Mouse (Mus musculus) kidney, postnatal 0 days (tissue): Measurements from ENCODE around the gene Ankrd23. TPM values are rescaled to one million over a fixed set of nuclear protein-coding genes. Genes with fewer than 3 reads are reported as not detected.
A peak's percentile ranks its signal among the peaks of the same experiment; 100 is the strongest.

ENCODE experiments used
- ATAC-seq: fragments of 200-750 bp; cut with Nextera tagmentation; replicated peaks from 2 replicates; pipeline ENCODE4 v1.8.0; 2017; ENCODE audit warnings: low read depth, moderate number of reproducible peaks, moderate TSS enrichment, moderate library complexity; ENCODE audit not compliant: low FRiP score
- DNase-seq: peaks from one replicate; pipeline ENCODE4 v3.0.0-alpha.2; 2016; ENCODE audit warnings: low spot score
- H3K27ac ChIP-seq: fragments of 300-500 bp; sonication (generic); 2 replicates; pipeline ENCODE4 v1.5.1; 2014; ENCODE audit warnings: mild to moderate bottlenecking
- H3K27me3 ChIP-seq: fragments of 300-500 bp; sonication (generic); 2 replicates; pipeline ENCODE4 v1.6.1; 2014; ENCODE audit warnings: low read length, mixed read lengths; ENCODE audit not compliant: insufficient read depth
- H3K36me3 ChIP-seq: fragments of 300-500 bp; sonication (generic); 2 replicates; pipeline ENCODE4 v1.6.1; 2014; ENCODE audit warnings: low read length, mixed read lengths; ENCODE audit not compliant: insufficient read depth
- H3K4me1 ChIP-seq: fragments of 300-500 bp; sonication (generic); replicated peaks from 2 replicates; pipeline ENCODE4 v1.6.1; 2014; ENCODE audit warnings: antibody characterized with exemption, low read length, mixed read lengths; ENCODE audit not compliant: insufficient read depth
- H3K4me2 ChIP-seq: fragments of 300-500 bp; sonication (generic); 2 replicates; pipeline ENCODE4 v1.6.1; 2014; ENCODE audit warnings: mild to moderate bottlenecking, low read length, moderate library complexity, mixed read lengths
- H3K4me3 ChIP-seq: fragments of 300-500 bp; sonication (generic); replicated peaks from 2 replicates; pipeline ENCODE4 v1.5.1; 2014; ENCODE audit warnings: low read depth, low read length
- H3K9ac ChIP-seq: fragments of 300-500 bp; sonication (generic); 2 replicates; pipeline ENCODE4 v1.6.1; 2014; ENCODE audit warnings: low read depth, low read length
- H3K9me3 ChIP-seq: fragments of 300-500 bp; sonication (generic); replicated peaks from 2 replicates; pipeline ENCODE4 v1.6.1; 2016; ENCODE audit warnings: low read length, inconsistent platforms, mixed read lengths
- CTCF ChIP-seq: IDR thresholded peaks from 2 replicates; pipeline ENCODE4 v1.5.1; 2016; ENCODE audit warnings: antibody characterized with exemption, low read depth, mild to moderate bottlenecking, moderate library complexity
- WGBS: fragments of 180-500 bp; shearing (Covaris S2); extraction: QIAGEN DNeasy Blood & Tissue Kit; methylation state at CpG from one replicate; pipeline ENCODE4 v1.1.7; 2014; 5-methylcytosine and 5-hydroxymethylcytosine counted together
- polyA plus RNA-seq: library from polyadenylated mRNA; unstranded; fragments of >200 nt; fragmentation: Nextera tagmentation; extraction: Ambion mirVana; gene quantifications from 2 replicates; pipeline ENCODE4 v1.2.1, GENCODE M21; 2015

The Ankrd23 gene
- polyA plus RNA-seq, 1 experiment from 2014 or later: 10.9 TPM

GRCm38 (mm10) chr1:36554633-36555399, 18.1 kb upstream of the Ankrd23 start:
- H3K36me3 ChIP-seq: peaks cover 41% of the 10 kb centered on the region
- ATAC-seq: no peak
- peak; percentile 15; the same call in 1 of the 2 replicates for TF ChIP-seq CTCF
- H3K9me3 ChIP-seq: no peaks in the 10 kb centered on the region
- H3K27ac ChIP-seq: peak overlapping the region; percentile 99
- H3K4me2 ChIP-seq: peak overlapping the region; percentile 67
- WGBS: 39% methylated on average over 21 of the region's 21 CpGs
- H3K4me1 ChIP-seq: peaks cover 28% of the 10 kb centered on the region
- 0 out of 2 replicates have a peak overlapping the region, but pooled peaks have one; percentile 82 for H3K4me3 ChIP-seq
- no peaks in the 10 kb centered on the region for H3K27me3 ChIP-seq
- 0 out of 2 replicates have a peak overlapping the region, but pooled peaks have one; percentile 96 for H3K9ac ChIP-seq
- DNase-seq: no peak

DNA sequence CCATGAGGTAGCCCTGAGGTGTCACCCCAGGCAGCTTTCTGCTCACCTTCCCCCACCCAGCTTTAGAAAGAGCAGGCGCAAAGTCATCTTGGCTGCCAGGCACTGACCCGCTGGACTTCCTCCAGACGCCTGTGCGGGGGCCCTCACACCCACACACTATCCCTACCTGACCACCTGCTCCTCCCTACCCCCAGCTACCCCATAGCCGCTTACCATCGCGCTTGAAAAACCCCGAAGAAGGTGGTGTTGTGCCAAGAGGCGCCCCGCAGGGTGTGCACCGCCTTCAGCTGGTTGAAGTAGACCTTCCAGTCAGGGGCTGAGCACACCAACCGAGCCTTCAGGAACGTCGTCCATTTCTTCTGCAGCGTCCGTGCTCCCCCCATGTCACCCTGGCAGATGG, 15.8 kb upstream of the Ankrd23 start:
- no peak for ATAC-seq
- peaks cover 28% of the 10 kb centered on the region for H3K4me1 ChIP-seq
- H3K27ac ChIP-seq: no peak overlapping the region
- TF ChIP-seq CTCF: no peak
- H3K4me3 ChIP-seq: no peak overlapping the region
- H3K36me3 ChIP-seq: peaks cover 52% of the 10 kb centered on the region
- no peak overlapping the region for H3K4me2 ChIP-seq
- no peaks in the 10 kb centered on the region for H3K9me3 ChIP-seq
- no peak for DNase-seq
- WGBS: 66% methylated on average over 16 of the region's 16 CpGs
- no peak overlapping the region for H3K9ac ChIP-seq
- H3K27me3 ChIP-seq: no peaks in the 10 kb centered on the region

DNA sequence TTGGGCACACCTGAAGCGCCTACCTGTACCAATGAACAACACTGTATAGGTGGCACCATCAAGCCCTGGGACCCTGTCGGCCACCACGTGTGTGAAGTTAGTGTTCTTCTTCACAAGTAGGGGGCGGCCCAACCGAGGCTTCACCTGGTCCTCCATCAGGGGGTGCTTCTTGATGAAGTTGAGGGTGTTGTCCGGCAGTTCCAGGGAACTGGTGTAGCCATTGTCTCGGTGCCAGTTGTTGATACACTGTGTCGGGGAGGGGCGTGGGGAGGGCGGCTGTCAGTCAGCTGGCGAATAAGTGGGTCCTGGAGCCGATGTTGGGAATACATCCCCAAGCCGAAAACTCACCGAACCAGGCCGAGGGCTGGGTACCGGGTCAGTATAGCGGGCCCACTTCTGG, 15.2 kb upstream of the Ankrd23 start:
- no peak overlapping the region for H3K4me3 ChIP-seq
- H3K4me2 ChIP-seq: no peak overlapping the region
- TF ChIP-seq CTCF: peak; percentile 25; the same call in 1 of the 2 replicates
- no peaks in the 10 kb centered on the region for H3K27me3 ChIP-seq
- DNase-seq (no peak), ATAC-seq (no peak)
- WGBS: 76% methylated on average over 17 of the region's 17 CpGs
- no peak overlapping the region for H3K27ac ChIP-seq
- H3K4me1 ChIP-seq: peaks cover 28% of the 10 kb centered on the region
- no peak overlapping the region for H3K9ac ChIP-seq
- H3K36me3 ChIP-seq: peaks cover 52% of the 10 kb centered on the region
- no peaks in the 10 kb centered on the region for H3K9me3 ChIP-seq

DNA sequence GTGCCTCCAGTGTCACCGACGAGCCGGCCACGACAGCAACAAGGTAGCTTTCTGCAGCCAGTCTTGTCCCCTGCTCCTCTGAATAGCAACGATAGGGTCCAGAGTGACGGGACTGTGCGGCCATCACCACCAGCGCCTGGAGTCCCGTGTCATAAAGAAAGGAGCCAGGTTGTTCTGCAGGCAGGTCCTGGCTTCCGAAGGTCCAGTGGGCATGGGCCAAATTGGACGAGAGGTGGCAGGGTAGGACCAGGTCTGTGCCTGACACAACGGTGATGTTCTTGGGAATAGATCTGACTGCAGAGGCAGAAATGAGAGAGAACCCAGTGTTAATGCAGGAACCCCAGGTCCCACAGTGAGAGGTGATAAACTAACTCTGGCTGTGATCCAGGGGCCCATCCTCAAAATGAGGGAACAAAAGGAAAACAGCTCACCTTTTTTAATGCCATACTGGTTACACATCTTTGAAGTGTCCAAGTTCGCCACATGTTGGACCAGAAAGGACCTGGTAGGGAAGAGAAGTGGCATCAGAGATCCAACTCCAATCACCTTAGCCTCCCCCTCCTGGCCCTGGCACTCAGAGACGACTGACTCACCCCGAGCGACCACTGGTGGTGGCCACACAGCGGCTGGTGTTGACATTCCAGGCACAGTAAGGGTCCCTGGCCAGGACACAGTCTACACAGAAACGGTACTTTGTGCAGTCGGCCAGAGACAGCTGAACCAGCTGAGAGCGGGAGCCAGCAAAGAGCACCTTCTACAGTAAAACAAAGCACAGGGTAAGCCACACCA, 13.6 kb upstream of the Ankrd23 start:
- H3K9me3 ChIP-seq: no peaks in the 10 kb centered on the region
- no peak overlapping the region for H3K27ac ChIP-seq
- H3K27me3 ChIP-seq: no peaks in the 10 kb centered on the region
- peaks cover 25% of the 10 kb centered on the region for H3K4me1 ChIP-seq
- no peak overlapping the region for H3K4me2 ChIP-seq
- no peak for TF ChIP-seq CTCF
- DNase-seq (no peak), ATAC-seq (no peak)
- peaks cover 52% of the 10 kb centered on the region for H3K36me3 ChIP-seq
- H3K9ac ChIP-seq: no peak overlapping the region
- 74% methylated on average over 20 of the region's 20 CpGs for WGBS
- H3K4me3 ChIP-seq: no peak overlapping the region

- H3K27ac ChIP-seq: no peak overlapping the region
- no peak for TF ChIP-seq CTCF
Observed at GRCm38 (mm10) chr1:36549491-36549890, 12.8 kb upstream of the Ankrd23 start.

GRCm38 (mm10) chr1:36548771-36549170, 12.1 kb upstream of the Ankrd23 start:
- DNase-seq: no peak
- ATAC-seq: no peak
- H3K4me3 ChIP-seq: no peak overlapping the region
- H3K27ac ChIP-seq: no peak overlapping the region
- H3K36me3 ChIP-seq: peaks cover 49% of the 10 kb centered on the region
- WGBS: 37% methylated on average over 8 of the region's 8 CpGs
- H3K27me3 ChIP-seq: no peaks in the 10 kb centered on the region
- H3K9ac ChIP-seq: no peak overlapping the region
- peaks cover 11% of the 10 kb centered on the region for H3K4me1 ChIP-seq
- no peak overlapping the region for H3K4me2 ChIP-seq
- no peak for TF ChIP-seq CTCF
- no peaks in the 10 kb centered on the region for H3K9me3 ChIP-seq

More at GRCm38 (mm10) chr1:36549491-36549890, 12.8 kb upstream of the Ankrd23 start:
- H3K4me1 ChIP-seq: peaks cover 17% of the 10 kb centered on the region
- no peaks in the 10 kb centered on the region for H3K27me3 ChIP-seq
- H3K36me3 ChIP-seq: peaks cover 52% of the 10 kb centered on the region
- no peak overlapping the region for H3K9ac ChIP-seq
- no peak for DNase-seq
- no peaks in the 10 kb centered on the region for H3K9me3 ChIP-seq
- WGBS: 54% methylated on average over 18 of the region's 18 CpGs
- H3K4me3 ChIP-seq: no peak overlapping the region
- H3K4me2 ChIP-seq: no peak overlapping the region
- ATAC-seq: no peak
